Mouse (Mus musculus) CH12.LX (cell line): ENCODE results near the gene Mmab. TPM values are rescaled to one million over a fixed set of nuclear protein-coding genes. Genes with fewer than 3 reads are reported as not detected.

Experiments used
- DNase-seq: peaks from one replicate; pipeline ENCODE4 v3.0.0-alpha.2; 2013; ENCODE audit errors: extremely low read depth
- H3K27ac ChIP-seq: 2 replicates; pipeline ENCODE4 v1.5.1; 2012; ENCODE audit warnings: low read depth, mild to moderate bottlenecking, control low read depth, moderate library complexity; ENCODE audit not compliant: insufficient read depth
- H3K27me3 ChIP-seq: replicated peaks from 2 replicates; pipeline ENCODE3; 2012; ENCODE audit warnings: inconsistent platforms
- H3K36me3 ChIP-seq, 2 experiments: replicated peaks in 1 of 2; 2 replicates each; pipeline versions ENCODE3 to v1.6.1; 2012; ENCODE audit warnings: inconsistent platforms in 1 of 2, low read length in 1 of 2, mild to moderate bottlenecking in 1 of 2, mixed read lengths in 1 of 2, moderate library complexity in 1 of 2; ENCODE audit not compliant: control insufficient read depth in 1 of 2, insufficient read depth in 1 of 2
- H3K4me1 ChIP-seq, 2 experiments: 2 replicates each; pipeline ENCODE4 v1.6.1; 2012; ENCODE audit warnings: inconsistent platforms in 1 of 2, moderate library complexity in 1 of 2; ENCODE audit not compliant: insufficient read depth in 2 of 2, control insufficient read depth in 1 of 2
- H3K4me2 ChIP-seq: 2 replicates; pipeline ENCODE4 v1.6.1; 2012; ENCODE audit warnings: low read depth, mild to moderate bottlenecking, control low read depth; ENCODE audit not compliant: poor library complexity, insufficient read depth, severe bottlenecking
- H3K4me3 ChIP-seq, 3 experiments: fragments of 150-350 bp in 1 of 3; sonication (generic) in 1 of 3; replicated peaks in 1 of 3; 2 replicates each; pipeline versions ENCODE3 to v1.5.1; 2011 to 2012; ENCODE audit warnings: low read depth in 2 of 3, low read length in 2 of 3, mild to moderate bottlenecking in 2 of 3, moderate library complexity in 2 of 3, control low read depth in 1 of 3, improper control_type of control experiment in 1 of 3, inconsistent platforms in 1 of 3, mixed read lengths in 1 of 3; ENCODE audit not compliant: poor library complexity in 1 of 3
- H3K79me2 ChIP-seq: replicated peaks from 2 replicates; pipeline ENCODE4 v1.6.1; 2012; ENCODE audit warnings: mild to moderate bottlenecking, moderate library complexity; ENCODE audit not compliant: control insufficient read depth, poor library complexity, insufficient read depth, severe bottlenecking; ENCODE audit errors: extremely low read depth
- H3K9ac ChIP-seq: 2 replicates; pipeline ENCODE4 v1.6.1; 2012; ENCODE audit warnings: low read depth, mild to moderate bottlenecking, control low read depth, moderate library complexity; ENCODE audit not compliant: insufficient read depth
- H3K9me3 ChIP-seq: replicated peaks from 2 replicates; pipeline ENCODE3; 2012; ENCODE audit warnings: low read length, inconsistent platforms, mixed read lengths
- CHD1 ChIP-seq: IDR thresholded peaks from 2 replicates; pipeline ENCODE4 v1.6.1; 2012; ENCODE audit warnings: low read depth, low read length, improper control_type of control experiment, inconsistent platforms
- CHD2 ChIP-seq: IDR thresholded peaks from 2 replicates; pipeline ENCODE4 v1.6.1; 2011; ENCODE audit warnings: low read length, improper control_type of control experiment
- CTCF ChIP-seq, 2 experiments: IDR thresholded peaks in 1 of 2; conservative IDR thresholded peaks in 1 of 2; 2 replicates each; pipeline ENCODE4 v1.5.1; 2011 to 2012; ENCODE audit warnings: low read depth in 2 of 2, low read length in 2 of 2, improper control_type of control experiment in 1 of 2, inconsistent platforms in 1 of 2, mild to moderate bottlenecking in 1 of 2, moderate library complexity in 1 of 2
- EP300 ChIP-seq: IDR thresholded peaks from 2 replicates; pipeline ENCODE4 v1.6.1; 2011; ENCODE audit warnings: low read length, improper control_type of control experiment
- JUN ChIP-seq: IDR thresholded peaks from 2 replicates; pipeline ENCODE4 v1.6.1; 2011; ENCODE audit warnings: low read depth, mild to moderate bottlenecking, low read length, improper control_type of control experiment, moderate library complexity; ENCODE audit not compliant: insufficient read depth
- JUND ChIP-seq: conservative IDR thresholded peaks from 2 replicates; pipeline ENCODE4 v1.6.1; 2011; ENCODE audit warnings: low read depth, low read length, improper control_type of control experiment
- MAFK ChIP-seq: IDR thresholded peaks from 2 replicates; pipeline ENCODE4 v1.6.1; 2011; ENCODE audit warnings: low read length, improper control_type of control experiment; ENCODE audit not compliant: insufficient replicate concordance
- MAX ChIP-seq: IDR thresholded peaks from 2 replicates; pipeline ENCODE4 v1.6.1; 2011; ENCODE audit warnings: low read length, improper control_type of control experiment
- MAZ ChIP-seq: IDR thresholded peaks from 2 replicates; pipeline ENCODE4 v1.6.1; 2012; ENCODE audit warnings: low read depth, mild to moderate bottlenecking, inconsistent platforms, low read length, improper control_type of control experiment, moderate library complexity
- MEF2A ChIP-seq: IDR thresholded peaks from 2 replicates; pipeline ENCODE4 v1.6.1; 2014; ENCODE audit warnings: low read depth, mild to moderate bottlenecking, inconsistent platforms, low read length, improper control_type of control experiment, borderline replicate concordance
- PAX5 ChIP-seq: IDR thresholded peaks from 2 replicates; pipeline ENCODE4 v1.6.1; 2012; ENCODE audit warnings: low read length, inconsistent platforms, mixed read lengths
- POLR2AphosphoS2 ChIP-seq: IDR thresholded peaks from 2 replicates; pipeline ENCODE4 v1.6.1; 2011; ENCODE audit warnings: low read depth, low read length, improper control_type of control experiment
- RCOR1 ChIP-seq: conservative IDR thresholded peaks from 2 replicates; pipeline ENCODE4 v1.6.1; 2012; ENCODE audit warnings: low read depth, mild to moderate bottlenecking, inconsistent platforms, low read length, improper control_type of control experiment
- SIN3A ChIP-seq: IDR thresholded peaks from 2 replicates; pipeline ENCODE4 v1.6.1; 2012; ENCODE audit warnings: low read length, improper control_type of control experiment, inconsistent platforms
- TCF12 ChIP-seq: IDR thresholded peaks from 2 replicates; pipeline ENCODE4 v1.6.1; 2014; ENCODE audit warnings: low read depth, mild to moderate bottlenecking, inconsistent platforms, low read length, improper control_type of control experiment
- USF1 ChIP-seq: IDR thresholded peaks from 2 replicates; pipeline ENCODE4 v1.6.1; 2014; ENCODE audit warnings: low read depth, mild to moderate bottlenecking, inconsistent platforms, low read length, improper control_type of control experiment
- USF2 ChIP-seq: conservative IDR thresholded peaks from 2 replicates; pipeline ENCODE4 v1.6.1; 2011; ENCODE audit warnings: low read depth, low read length, improper control_type of control experiment
- ZC3H11A ChIP-seq: IDR thresholded peaks from 2 replicates; pipeline ENCODE4 v1.6.1; 2012; ENCODE audit warnings: low read depth, mild to moderate bottlenecking, inconsistent platforms, low read length, improper control_type of control experiment
- ZMIZ1 ChIP-seq: IDR thresholded peaks from 2 replicates; pipeline ENCODE4 v1.6.1; 2012; ENCODE audit warnings: low read depth, mild to moderate bottlenecking, inconsistent platforms, low read length, improper control_type of control experiment
- ZNF384 ChIP-seq: IDR thresholded peaks from 2 replicates; pipeline ENCODE4 v1.6.1; 2012; ENCODE audit warnings: low read depth, low read length, improper control_type of control experiment, inconsistent platforms
- dilution Hi-C: fragments of 300-500 bp; cut with MboI; formaldehyde crosslinking; loops from 2 replicates; pipeline ENCODE4 v1.14.3; 2020; ENCODE audit warnings: low sequenced_read_pairs; ENCODE audit not compliant: extremely low pct_unique_long_range_greater_than_20kb, extremely low pct_ligation_motif_present
- in situ Hi-C: fragments of 300-500 bp; cut with MboI; formaldehyde crosslinking; loops from 3 replicates; pipeline ENCODE4 v1.14.3; 2019; ENCODE audit warnings: low sequenced_read_pairs, low pct_ligation_motif_present, low pct_unique_long_range_greater_than_20kb, mixed read lengths
- polyA plus RNA-seq: library from polyadenylated mRNA; unstranded; fragments of >175 nt; gene quantifications from 2 replicates; pipeline ENCODE4 v1.2.1, GENCODE M21; 2012; ENCODE audit warnings: low read depth; ENCODE audit not compliant: insufficient read length
- total RNA-seq, 2 experiments: library from RNA; depleted of rRNA; stranded (reverse); fragments of 300-350 nt in 1 of 2; fragments of >200 nt in 1 of 2; gene quantifications; 2 replicates each; pipeline ENCODE4 v1.2.3; 2012 to 2014

The Mmab gene
- total and polyA plus RNA-seq, 3 experiments, result 9.3 to 14.4 (median 10.9) TPM

- in situ Hi-C loops, result loop anchor here (10.0 kb wide), 1 partner anchor 132 kb away; no protein-coding TSS in a partner anchor
- H3K27ac ChIP-seq, result no peak overlapping the region
- no peak overlapping the region for H3K9ac ChIP-seq
- H3K4me2 ChIP-seq, result peak overlapping the region; percentile 33; the same call in 1 of the 2 replicates
- H3K4me1 ChIP-seq, result peaks cover 7 to 27% of the 10 kb centered on the region in 2 experiments
- TF ChIP-seq ZMIZ1 (no peak), CHD2 (no peak), TCF12 (peak; percentile 56), MAX (peak; percentile 63), CHD1 (no peak), MAZ (peak; percentile 45; the same call in 1 of the 2 replicates)
- no peaks in the 10 kb centered on the region for H3K36me3 ChIP-seq
- H3K27me3 ChIP-seq, result peaks cover 18% of the 10 kb centered on the region
- H3K4me3 ChIP-seq, result peak overlapping the region in 1 of 3 experiments; percentile 11
- H3K9me3 ChIP-seq, result peaks cover 10% of the 10 kb centered on the region
- DNase-seq, result peak; percentile 81
- no peaks in the 10 kb centered on the region for H3K79me2 ChIP-seq
- dilution Hi-C loops, result no loop called here
These were observed 38.7 kb upstream of the Mmab start for GRCm38 (mm10) chr5:114482587-114483011.

- no peak for DNase-seq
- Histone ChIP-seq H3K79me2 (no peaks in the 10 kb centered on the region), H3K9ac (no peak overlapping the region), H3K4me2 (no peak overlapping the region), H3K4me1 (peaks cover 4 to 21% of the 10 kb centered on the region in 2 experiments; a peak in 3 of 4 replicates), H3K27ac (no peak overlapping the region), H3K9me3 (peaks cover 10% of the 10 kb centered on the region), H3K36me3 (no peaks in the 10 kb centered on the region), H3K4me3 (no peak overlapping the region), H3K27me3 (peaks cover 49% of the 10 kb centered on the region)
- in situ Hi-C loops (no loop called here), dilution Hi-C loops (no loop called here)
- TF ChIP-seq EP300, result no peak
- no peak for TF ChIP-seq SIN3A
- no peak for TF ChIP-seq USF2
- no peak for TF ChIP-seq JUND
- TF ChIP-seq ZC3H11A, result no peak
- TF ChIP-seq POLR2AphosphoS2, result no peak
- TF ChIP-seq PAX5, result no peak
- TF ChIP-seq RCOR1, result no peak
- no peak for TF ChIP-seq MAZ
- no peak for TF ChIP-seq JUN
- TF ChIP-seq ZNF384, result no peak
- TF ChIP-seq MAFK, result no peak
- TF ChIP-seq MEF2A, result no peak
- TF ChIP-seq USF1, result no peak
- TF ChIP-seq CTCF (conservative IDR thresholded peaks at IDR 0.05 in 1 of 2, IDR thresholded peaks at IDR 0.05 in 1 of 2; ENCODE audit: low read depth in 2 of 2, low read length in 2 of 2), result no peak
These were observed 34.4 kb upstream of the Mmab start for GRCm38 (mm10) chr5:114478267-114478666.
